Mouse (Mus musculus): Measurements from ENCODE around the gene Sfr1.

Gene Sfr1

DNA sequence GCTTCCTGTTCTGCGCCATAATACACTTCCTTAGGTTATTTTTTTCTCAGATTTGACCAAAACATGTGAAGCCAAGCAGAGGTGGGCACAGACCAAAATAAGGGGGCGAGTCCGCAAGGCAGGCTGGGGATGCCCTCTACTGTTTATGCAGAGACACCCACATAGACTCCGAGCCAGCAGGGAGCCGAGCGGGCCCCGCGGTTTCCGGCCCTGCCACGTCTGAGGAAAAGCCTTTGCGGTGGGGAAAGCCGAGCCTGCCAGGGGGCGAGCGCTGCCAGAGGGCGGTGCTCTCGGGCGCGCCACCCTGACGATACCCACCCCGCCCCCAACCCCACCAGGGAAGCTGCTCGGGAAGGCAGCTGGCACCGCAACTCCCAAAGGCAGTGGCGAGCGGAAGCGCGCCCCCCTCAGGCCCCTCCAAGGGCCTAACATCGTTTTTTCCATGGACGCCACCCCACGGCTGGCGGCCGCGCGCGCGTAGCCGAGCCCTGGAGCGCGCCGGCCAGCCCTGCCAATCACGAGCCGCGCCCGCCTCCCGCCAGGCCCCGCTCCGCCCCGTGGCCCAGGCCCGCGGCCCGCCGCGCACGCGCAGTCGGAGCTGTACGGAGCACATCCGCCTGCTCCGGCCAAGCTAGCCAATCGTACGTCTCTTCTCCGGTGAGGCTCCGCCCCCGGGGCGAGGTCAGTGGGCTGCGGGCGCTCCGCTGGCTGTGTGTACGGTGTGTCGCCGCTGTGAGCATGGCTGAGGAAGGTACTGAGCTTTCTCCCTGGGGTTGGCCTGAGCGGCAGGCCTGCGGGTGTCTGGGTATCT lies at the start of gene Sfr1:
Sfr1 (plus strand) TSS at position 612 of the 811 bp plus-strand sequence.
- DNase-seq: peak; percentile 100

GRCm38 (mm10) chr19:47689592-47689991 lies 41.9 kb upstream of the Sfr1 start:
- DNase-seq: no peak

DNA sequence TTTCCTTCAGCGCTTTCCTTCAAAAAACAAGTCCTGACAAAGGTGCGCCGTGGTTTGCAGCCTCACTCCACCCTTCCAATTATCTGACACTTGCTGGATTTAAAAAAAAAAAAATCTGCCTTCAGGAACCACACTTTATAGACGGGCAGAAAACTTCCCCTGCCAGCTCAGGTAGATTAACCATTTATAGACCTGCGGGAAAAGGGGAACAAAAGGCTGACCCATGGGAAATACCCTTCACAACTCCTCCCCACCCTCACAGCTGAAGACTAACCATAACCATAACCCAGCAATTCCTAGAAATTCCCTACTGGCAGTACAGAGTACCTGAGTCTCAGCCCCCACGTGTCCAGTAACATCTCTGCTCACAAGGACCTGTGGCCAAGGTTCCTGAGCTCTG lies 39.5 kb upstream of the Sfr1 start, which contains the start of gene Col17a1:
Col17a1 (minus strand) TSS at position 101 of the 400 bp plus-strand sequence.
- DNase-seq: no peak

- DNase-seq: no peak
These were observed 35.8 kb upstream of the Sfr1 start for GRCm38 (mm10) chr19:47695725-47696124.

DNA sequence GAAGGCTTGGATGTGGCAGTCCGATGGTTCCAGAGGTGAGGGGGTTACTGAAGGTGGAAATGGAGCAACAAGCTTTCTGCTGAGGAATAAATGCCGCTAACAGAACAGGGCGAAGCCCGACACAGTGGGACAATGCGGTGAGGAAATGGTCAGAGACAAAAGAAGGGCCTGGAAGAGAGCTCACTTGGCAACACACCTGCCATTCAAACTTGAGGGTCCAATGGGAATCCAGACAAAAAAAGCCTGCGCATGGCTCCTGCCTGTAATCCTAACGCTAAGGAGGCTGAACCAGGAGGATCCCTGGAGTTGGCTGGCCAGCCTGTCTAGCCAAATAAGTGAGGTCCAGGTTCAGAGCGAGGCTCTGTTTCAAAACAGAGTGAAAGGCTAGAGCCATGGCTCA lies 35.1 kb upstream of the Sfr1 start:
- DNase-seq: no peak

DNA sequence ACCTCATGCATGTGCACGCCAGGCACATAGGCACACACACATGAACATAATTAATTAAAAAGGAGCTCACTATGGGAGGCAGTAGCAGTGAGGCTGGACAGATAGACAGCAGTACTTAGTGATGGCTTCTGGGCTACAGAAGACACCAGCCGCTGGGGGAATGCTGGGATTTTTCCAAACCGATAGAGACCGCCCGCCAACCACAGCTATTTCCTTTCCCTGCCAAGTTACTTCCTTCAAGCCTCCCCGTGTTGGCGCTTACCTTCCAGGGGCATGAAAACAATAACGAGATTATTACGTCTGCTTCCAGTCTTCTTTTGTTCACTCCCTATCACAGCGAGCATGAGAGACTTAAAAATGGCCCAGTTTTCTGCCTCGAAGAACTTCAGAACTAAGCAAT lies 34.4 kb upstream of the Sfr1 start:
- no peak for DNase-seq

DNA sequence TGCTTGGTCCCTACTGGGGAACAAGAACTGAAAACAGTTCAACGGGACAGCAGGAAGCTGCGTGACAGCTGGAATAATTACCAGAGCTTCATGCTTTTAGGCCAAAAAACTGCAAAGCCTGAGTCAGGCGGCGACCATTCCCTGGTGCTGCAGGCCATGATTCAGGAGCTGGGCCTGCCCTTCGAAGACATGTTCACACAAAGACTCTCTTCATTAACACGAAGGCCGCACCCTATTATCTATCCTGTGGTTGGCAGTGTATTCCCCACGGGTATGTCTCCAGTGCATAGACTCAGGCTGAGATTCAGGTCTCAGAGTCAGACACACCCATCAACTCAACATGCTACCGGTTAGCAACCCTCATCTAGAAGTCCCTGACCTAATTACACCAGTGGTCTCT lies 33.2 kb upstream of the Sfr1 start:
- no peak for DNase-seq

DNA sequence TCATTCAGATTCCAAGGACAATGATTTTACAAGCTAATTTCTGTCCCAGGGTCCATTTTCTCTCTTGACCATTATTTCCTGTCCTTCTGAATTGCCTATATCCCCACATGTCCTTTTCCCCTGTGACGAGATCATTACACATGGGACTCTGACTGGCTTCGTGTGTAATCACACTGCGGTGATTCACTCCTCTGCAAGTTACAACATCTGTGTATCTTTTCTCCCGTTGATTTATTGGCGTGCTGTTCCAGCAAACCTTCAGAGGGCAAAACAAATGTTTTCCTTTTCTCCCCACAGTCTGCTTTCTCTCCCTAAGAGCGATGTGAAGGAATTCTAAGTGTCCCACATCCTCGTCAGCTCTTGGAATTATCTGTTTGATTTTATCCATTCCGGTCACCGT lies 31.7 kb upstream of the Sfr1 start:
- DNase-seq: no peak

GRCm38 (mm10) chr19:47700509-47700908 lies 31.0 kb upstream of the Sfr1 start:
- DNase-seq: no peak

- DNase-seq: no peak
These were observed 26.3 kb upstream of the Sfr1 start for GRCm38 (mm10) chr19:47705080-47705771.

GRCm38 (mm10) chr19:47705772-47706309 lies 25.6 kb upstream of the Sfr1 start:
- no peak for DNase-seq

- DNase-seq: no peak
These were observed 21.1 kb upstream of the Sfr1 start for GRCm38 (mm10) chr19:47710376-47710775.

- no peak for DNase-seq
These were observed 18.0 kb upstream of the Sfr1 start for GRCm38 (mm10) chr19:47713457-47713856.

DNA sequence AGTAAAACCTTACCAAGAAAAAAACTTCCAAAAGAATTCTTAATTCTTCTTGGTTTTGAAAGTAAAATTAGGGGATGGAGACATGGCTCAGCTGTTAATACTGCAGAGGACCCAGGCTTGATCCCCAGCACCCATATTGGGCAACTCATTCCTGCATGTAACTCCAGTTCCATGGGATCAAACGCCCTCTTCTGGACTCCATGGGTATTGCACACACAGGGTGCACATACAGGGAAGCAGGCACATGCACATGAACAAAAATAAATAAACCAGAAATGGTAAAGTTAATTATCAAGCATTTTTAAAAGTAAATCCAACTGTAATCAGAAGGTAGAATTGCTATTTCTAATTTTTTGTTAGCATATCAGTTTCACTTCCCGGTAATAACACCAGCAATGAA lies 15.3 kb upstream of the Sfr1 start:
- DNase-seq: no peak

DNA sequence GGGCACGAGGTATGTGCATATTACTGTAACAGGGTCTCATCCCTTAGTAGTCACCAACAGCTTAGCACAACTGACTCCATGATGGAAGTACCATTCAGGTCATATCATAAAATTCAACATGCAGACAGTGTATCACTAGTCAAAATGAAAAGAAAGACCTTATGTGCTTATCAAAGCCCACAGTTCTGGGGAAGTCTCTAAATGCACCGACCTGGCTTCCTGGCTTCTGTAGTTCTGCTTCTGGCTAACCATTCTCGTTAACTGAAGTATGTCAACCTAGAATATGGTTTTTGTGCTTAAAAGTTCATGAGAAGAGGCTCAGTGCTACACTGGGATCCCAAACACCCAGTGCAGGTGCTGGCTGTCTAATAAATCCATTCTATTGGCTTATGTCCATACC lies 12.3 kb upstream of the Sfr1 start:
- no peak for DNase-seq

DNA sequence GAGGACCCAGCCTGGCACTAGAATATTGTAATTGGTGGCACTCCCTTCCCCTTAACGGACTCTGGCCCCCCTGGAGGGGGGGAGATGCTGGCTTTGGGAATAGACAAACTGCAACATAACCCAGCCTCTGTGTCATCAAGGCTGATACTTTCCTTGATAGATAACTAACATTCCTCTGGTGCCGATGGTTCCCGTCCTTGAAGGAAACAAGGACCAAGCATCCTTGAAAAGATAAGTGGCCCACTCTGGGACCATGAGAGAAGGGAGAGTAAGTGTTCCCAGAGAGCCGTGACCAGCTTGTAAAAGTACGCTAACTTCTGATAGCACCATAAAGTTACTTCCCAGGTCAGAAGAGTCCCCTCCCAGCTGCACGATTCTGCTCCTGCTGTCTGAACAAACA lies 9.0 kb upstream of the Sfr1 start:
- no peak for DNase-seq

GRCm38 (mm10) chr19:47724903-47725302 lies 6.6 kb upstream of the Sfr1 start:
- no peak for DNase-seq

GRCm38 (mm10) chr19:47725643-47726140 lies 5.8 kb upstream of the Sfr1 start:
- DNase-seq: no peak

- peak; percentile 46 for DNase-seq
These were observed 801 bp upstream of the Sfr1 start for GRCm38 (mm10) chr19:47730691-47731070.

GRCm38 (mm10) chr19:47731931-47732330 lies 449 bp downstream of the Sfr1 start:
- peak; percentile 65 for DNase-seq

GRCm38 (mm10) chr19:47747072-47747471 lies 15.6 kb downstream of the Sfr1 start:
- DNase-seq: no peak

GRCm38 (mm10) chr19:47748950-47749349 lies 17.5 kb downstream of the Sfr1 start:
- DNase-seq: no peak

DNA sequence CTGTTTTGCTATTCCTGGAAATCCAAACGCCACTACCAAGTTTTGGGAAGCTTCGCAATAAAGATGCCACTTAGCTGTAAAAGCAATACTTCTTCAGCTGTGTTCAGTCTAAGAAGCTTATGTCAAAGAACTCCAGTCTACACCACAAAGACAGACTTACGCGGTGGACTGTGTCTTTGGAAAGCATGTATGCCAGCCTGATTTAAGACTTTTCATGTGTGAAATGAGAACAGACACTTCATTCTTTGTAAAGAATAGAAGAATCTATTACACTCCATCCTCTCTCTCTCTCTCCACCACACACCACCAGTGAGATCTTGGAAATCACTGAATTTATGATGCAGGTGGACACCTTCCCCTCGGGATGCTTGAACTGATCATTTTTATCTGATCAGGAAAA lies 18.9 kb downstream of the Sfr1 start:
- DNase-seq: no peak

DNA sequence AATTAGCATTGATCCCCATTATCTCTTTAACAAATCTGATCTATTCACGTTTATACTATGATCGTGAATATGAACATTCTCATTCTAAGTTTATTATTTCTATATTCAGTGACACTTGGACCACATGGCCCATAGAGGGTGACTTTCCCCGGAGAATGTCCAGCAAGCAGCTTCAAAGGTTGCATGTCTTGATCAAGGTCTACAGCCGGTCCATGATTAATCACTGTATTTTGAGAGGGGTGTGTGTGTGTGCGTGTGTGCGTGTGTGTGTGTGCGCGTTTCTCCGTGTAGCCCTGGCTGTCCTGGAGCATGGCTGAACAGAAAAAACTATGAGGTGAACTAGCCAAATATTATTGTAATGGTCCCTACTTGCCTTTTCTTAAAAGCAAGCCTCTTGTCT lies 21.0 kb downstream of the Sfr1 start:
- DNase-seq: no peak
